Mouse (Mus musculus) lung, adult 2 months (tissue): ENCODE measurements around the gene Ggps1.

Experiments
- CTCF ChIP-seq: fragments of 200-500 bp; IDR thresholded peaks from 2 replicates; pipeline ENCODE4 v1.5.1; 2011; ENCODE audit warnings: mild to moderate bottlenecking, low read length, control low read depth; ENCODE audit not compliant: insufficient read depth
- POLR2A ChIP-seq: fragments of 200-500 bp; IDR thresholded peaks from 2 replicates; pipeline ENCODE4 v1.6.1; 2011; ENCODE audit warnings: low read depth, mild to moderate bottlenecking, control low read depth, low read length, borderline replicate concordance; ENCODE audit errors: extremely low read depth

- no peak for TF ChIP-seq CTCF
- TF ChIP-seq POLR2A = no peak
These were observed 25.4 kb upstream of the Ggps1 start for GRCm38 (mm10) chr13:14088669-14089068.
